Mouse (Mus musculus): ENCODE data around the gene Pcbp3.

Gene Pcbp3

GRCm38 (mm10) chr10:76846480-76846879, 115.2 kb downstream of the Pcbp3 start:
- DNase-seq (ENCODE audit: low read depth, low spot score), result no peak

- DNase-seq (ENCODE audit: low read depth, low spot score), result no peak
These were observed 116.8 kb downstream of the Pcbp3 start for GRCm38 (mm10) chr10:76844901-76845300.

- no peak for DNase-seq (ENCODE audit: low read depth, low spot score)
These were observed 117.3 kb downstream of the Pcbp3 start for GRCm38 (mm10) chr10:76844365-76844764.

GRCm38 (mm10) chr10:76842087-76842486, 119.6 kb downstream of the Pcbp3 start:
- no peak for DNase-seq (ENCODE audit: low read depth, low spot score)

- DNase-seq (ENCODE audit: low read depth, low spot score), result no peak
These were observed 120.5 kb downstream of the Pcbp3 start for GRCm38 (mm10) chr10:76841220-76841619.

GRCm38 (mm10) chr10:76840566-76840965, 121.1 kb downstream of the Pcbp3 start:
- no peak for DNase-seq (ENCODE audit: low read depth, low spot score)

- peak; percentile 58 for DNase-seq (ENCODE audit: low read depth, low spot score)
These were observed 126.0 kb downstream of the Pcbp3 start for GRCm38 (mm10) chr10:76835497-76836357.

GRCm38 (mm10) chr10:76832841-76833240, 128.8 kb downstream of the Pcbp3 start:
- no peak for DNase-seq (ENCODE audit: low read depth, low spot score)

- no peak for DNase-seq (ENCODE audit: low read depth, low spot score)
These were observed 129.8 kb downstream of the Pcbp3 start for GRCm38 (mm10) chr10:76831915-76832314.

GRCm38 (mm10) chr10:76831151-76831550, 130.5 kb downstream of the Pcbp3 start:
- DNase-seq (ENCODE audit: low read depth, low spot score), result no peak

GRCm38 (mm10) chr10:76828936-76829335, 132.8 kb downstream of the Pcbp3 start:
- DNase-seq (ENCODE audit: low read depth, low spot score), result peak; percentile 31

GRCm38 (mm10) chr10:76822698-76823097, 139.0 kb downstream of the Pcbp3 start:
- DNase-seq (ENCODE audit: low read depth, low spot score), result no peak

- DNase-seq (ENCODE audit: low read depth, low spot score), result peak; percentile 59
These were observed 142.4 kb downstream of the Pcbp3 start for GRCm38 (mm10) chr10:76819321-76819720.

- no peak for DNase-seq (ENCODE audit: low read depth, low spot score)
These were observed 143.3 kb downstream of the Pcbp3 start for GRCm38 (mm10) chr10:76818337-76818736.

- DNase-seq (ENCODE audit: low read depth, low spot score), result no peak
These were observed 144.8 kb downstream of the Pcbp3 start for GRCm38 (mm10) chr10:76816930-76817329.

GRCm38 (mm10) chr10:76816436-76816835, 145.3 kb downstream of the Pcbp3 start:
- no peak for DNase-seq (ENCODE audit: low read depth, low spot score)

GRCm38 (mm10) chr10:76815481-76815880, 146.2 kb downstream of the Pcbp3 start:
- no peak for DNase-seq (ENCODE audit: low read depth, low spot score)

GRCm38 (mm10) chr10:76814811-76815210, 146.9 kb downstream of the Pcbp3 start:
- no peak for DNase-seq (ENCODE audit: low read depth, low spot score)

- DNase-seq (ENCODE audit: low read depth, low spot score), result no peak
These were observed 151.6 kb downstream of the Pcbp3 start for GRCm38 (mm10) chr10:76809916-76810660.

- DNase-seq (ENCODE audit: low read depth, low spot score), result no peak
These were observed 152.2 kb downstream of the Pcbp3 start for GRCm38 (mm10) chr10:76809439-76809838.

GRCm38 (mm10) chr10:76808446-76809400, 153.0 kb downstream of the Pcbp3 start:
- no peak for DNase-seq (ENCODE audit: low read depth, low spot score)

GRCm38 (mm10) chr10:76802500-76802885, 159.2 kb downstream of the Pcbp3 start:
- no peak for DNase-seq (ENCODE audit: low read depth, low spot score)

Measured in ES-CJ7 (cell line).